Mouse (Mus musculus) c-Kit-negative CD71-positive TER-119-positive erythroid progenitor cells, embryonic 14.5 days (primary cell): ENCODE data around the gene Tpd52l1.
A peak's percentile ranks its signal among the peaks of the same experiment; 100 is the strongest.
"Not testable (repeated sequence)": the region's sequence is repeated elsewhere in the genome, so short reads cannot be mapped to it uniquely, and the experiment has no call there.

ENCODE experiments used
- DNase-seq: peaks from one replicate; pipeline ENCODE4 v3.0.0-alpha.2; 2013; ENCODE audit warnings: low read depth, low spot score

Tpd52l1 gene

DNA sequence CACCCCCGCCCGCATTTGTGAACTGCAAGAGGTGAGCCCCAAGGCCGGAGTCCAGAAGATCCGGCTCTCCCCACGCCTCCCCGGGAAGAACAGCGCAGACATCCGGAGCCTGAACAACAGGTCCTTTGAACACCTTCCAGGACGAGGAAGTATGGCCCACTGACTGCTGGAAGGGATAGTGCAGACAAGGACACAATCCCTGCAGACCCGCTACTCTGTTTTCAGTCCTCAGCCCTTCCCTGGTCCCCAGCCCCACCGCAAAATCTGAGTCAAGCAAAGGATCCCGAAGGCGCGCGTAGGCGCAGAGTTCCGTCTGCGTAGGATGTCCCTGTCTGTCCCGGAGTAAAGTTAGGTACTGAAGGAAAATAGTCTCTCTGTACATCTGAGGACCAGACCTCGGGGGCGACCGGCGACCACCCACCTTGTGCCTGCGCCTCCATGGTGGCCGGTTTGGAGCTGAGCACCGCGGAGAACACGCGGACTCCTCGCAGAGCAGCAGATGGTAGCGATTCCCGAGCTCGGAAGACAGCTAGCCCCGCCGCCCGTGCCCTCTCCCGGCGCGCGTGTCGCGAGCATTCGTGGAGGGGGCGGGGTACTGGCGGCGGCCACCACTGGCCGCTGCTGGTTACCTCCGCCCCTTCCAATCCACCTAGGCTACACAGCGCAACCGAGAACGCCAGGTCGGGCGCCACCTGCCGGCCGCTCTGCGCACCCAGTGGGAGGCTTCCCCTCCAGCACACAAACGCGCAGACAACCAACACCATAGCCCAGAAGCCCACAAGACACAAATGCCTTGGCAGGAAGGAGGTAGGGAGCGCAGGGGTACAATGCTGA lies at the start of gene Tpd52l1:
Gene Tpd52l1, minus strand, starts transcription at position 668 of the 834 bp plus-strand sequence.
- DNase-seq, result no peak

- no peak for DNase-seq
Measured at GRCm38 (mm10) chr10:31494296-31494695, 48.5 kb upstream of the Tpd52l1 start.

GRCm38 (mm10) chr10:31467043-31467898 lies 21.5 kb upstream of the Tpd52l1 start:
- DNase-seq, result no peak

GRCm38 (mm10) chr10:31465840-31466541 lies 20.2 kb upstream of the Tpd52l1 start:
- no peak for DNase-seq

DNA sequence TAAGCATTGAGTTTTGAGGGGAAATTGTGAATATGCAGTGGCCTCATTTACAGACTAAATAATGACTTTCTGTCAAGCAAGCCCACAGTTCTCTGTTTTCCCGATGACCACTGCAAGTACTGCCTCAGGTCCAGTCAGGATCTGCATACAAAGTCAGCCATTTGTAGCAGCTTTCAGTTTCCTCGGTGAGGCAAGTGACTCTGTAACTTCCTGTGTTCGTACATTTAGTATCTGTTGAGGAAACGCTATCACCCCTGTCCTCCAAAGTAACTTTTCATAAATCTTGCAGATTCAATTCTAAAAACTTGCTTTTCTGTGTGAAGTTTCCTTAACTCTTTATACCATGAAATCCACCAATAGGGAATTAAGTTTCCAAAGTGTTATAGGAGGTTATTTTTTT lies 19.7 kb upstream of the Tpd52l1 start:
- no peak for DNase-seq

GRCm38 (mm10) chr10:31463044-31463443 lies 17.3 kb upstream of the Tpd52l1 start:
- no peak for DNase-seq

- DNase-seq, result no peak
Measured at GRCm38 (mm10) chr10:31456806-31457205, 11.0 kb upstream of the Tpd52l1 start.

DNA sequence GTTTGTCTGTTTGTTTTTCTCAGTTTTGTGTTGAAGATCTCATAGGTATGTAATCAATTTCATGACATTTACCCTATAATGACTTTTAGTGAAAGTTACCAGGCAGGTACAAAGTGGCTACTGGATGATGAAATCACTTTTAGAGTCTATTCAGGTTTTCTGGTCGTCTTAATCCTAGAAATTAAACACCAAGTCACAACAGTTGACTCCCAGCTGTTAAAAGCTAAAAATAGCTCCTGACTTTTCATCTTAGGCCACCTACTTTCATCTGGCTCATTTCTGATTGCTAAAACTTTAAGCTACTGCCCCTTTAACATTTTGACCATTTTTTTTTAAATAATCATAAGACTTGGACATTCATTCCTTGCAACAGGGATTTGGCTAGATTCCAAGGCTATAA lies 1.3 kb upstream of the Tpd52l1 start:
- DNase-seq, result no peak

- no peak for DNase-seq
Measured at GRCm38 (mm10) chr10:31444206-31444605, 1.6 kb downstream of the Tpd52l1 start.

DNA sequence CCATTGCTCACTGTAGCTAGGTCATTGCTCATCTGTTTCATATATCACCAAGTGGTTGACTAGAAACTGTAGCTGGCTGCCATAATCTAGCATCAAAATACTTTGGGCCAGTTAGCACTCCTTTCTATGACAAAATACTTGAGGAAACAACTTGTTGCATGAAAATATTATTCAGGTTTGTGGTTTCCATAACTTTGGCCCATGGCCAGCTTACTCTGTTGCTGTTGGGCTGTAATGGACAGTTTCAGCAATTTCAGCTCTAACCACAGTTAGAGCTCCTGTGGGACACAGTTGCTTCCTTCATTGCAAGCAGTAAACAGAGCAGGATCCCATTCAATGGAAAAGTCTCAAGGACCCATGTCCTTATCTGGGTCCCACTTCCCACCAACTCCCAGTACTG lies 4.3 kb downstream of the Tpd52l1 start:
- no peak for DNase-seq

DNA sequence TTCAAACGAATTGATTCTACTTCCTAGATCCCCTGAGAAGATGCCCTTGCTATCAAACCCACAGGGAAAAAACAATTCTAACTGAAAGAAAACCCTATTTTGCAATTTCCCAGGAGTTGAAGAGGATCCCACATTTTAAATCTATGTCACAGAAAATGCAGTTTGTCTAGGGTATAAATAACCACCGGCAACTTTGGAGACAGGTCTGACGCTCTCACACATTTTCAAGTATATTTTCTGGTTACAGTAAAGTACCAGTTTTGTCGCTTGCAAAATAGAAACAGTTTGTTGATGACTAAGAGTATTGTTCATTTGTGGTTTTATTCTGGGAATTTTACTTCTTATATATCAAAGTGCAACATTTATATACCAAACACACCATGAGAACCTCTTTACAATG lies 9.7 kb downstream of the Tpd52l1 start:
- DNase-seq, result no peak

- DNase-seq, result no peak
Measured at GRCm38 (mm10) chr10:31417956-31418355, 27.8 kb downstream of the Tpd52l1 start.

DNA sequence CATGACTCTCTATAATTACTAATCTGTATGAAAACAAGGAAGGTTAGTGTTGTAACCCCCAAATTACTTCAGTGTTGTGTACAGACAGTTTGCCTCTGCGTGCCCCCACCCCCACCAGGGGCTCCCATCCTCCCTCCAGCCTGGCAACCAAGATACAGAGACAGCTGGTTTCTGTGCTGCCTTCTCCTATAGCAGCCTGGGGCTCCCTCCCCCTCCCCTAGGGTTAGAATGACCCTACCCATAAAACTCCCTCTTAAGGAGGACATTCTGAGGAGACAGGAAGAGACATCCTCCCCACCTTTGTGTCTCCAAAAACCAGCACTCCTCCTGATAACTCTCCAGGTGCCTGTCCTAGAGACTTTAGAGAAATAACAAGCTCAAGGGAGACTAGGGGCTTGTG lies 52.8 kb downstream of the Tpd52l1 start:
- DNase-seq, result no peak

DNA sequence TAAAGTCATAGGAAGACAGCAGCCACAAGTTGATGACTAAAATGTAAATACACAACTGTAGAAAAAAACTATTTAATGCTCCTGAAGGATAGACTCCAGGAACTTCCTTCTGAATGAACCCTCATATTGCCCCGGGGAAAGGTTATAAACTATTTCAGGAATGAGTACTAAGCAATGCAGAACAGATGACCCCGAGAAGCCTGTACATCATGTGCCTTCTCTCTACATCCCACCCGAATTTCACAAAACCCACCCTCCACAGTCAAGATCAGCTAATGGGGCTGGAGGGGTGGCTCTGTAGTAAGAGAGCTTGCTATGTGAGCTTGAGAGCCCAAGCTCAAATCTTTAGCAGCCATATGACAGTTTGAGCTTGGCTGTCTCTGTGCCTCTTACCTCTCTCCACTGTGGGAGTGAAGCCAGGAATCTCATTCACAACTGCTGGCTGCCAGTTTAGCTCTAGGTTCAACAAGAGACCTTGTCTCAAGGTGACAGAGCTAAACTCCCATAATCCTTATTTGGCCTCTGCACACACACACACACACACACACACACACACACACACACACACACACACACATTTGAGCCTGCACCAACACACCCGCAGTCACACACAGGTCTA lies 54.9 kb downstream of the Tpd52l1 start:
- DNase-seq, result no peak

- peak; percentile 0 for DNase-seq
Measured at GRCm38 (mm10) chr10:31388566-31388965, 57.2 kb downstream of the Tpd52l1 start.

DNA sequence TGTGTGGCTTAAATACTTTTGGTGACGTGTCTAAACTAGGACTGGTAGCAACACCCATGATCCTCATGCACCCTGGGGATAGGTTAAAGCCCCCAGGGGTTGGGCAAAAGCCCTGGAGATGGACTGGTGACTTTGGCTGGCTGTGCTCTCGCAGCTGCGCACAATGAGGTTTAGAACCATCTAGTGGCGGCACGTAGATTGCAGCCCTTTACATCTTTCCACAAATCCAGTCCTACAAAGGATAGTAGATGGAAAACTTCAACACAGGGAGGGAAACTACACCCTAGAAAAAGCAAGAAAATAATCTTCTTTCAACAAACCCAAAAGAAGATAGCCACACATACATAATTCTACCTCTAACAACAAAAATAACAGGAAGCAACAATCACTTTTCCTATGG lies 75.6 kb downstream of the Tpd52l1 start:
- DNase-seq, result not testable (repeated sequence)

DNA sequence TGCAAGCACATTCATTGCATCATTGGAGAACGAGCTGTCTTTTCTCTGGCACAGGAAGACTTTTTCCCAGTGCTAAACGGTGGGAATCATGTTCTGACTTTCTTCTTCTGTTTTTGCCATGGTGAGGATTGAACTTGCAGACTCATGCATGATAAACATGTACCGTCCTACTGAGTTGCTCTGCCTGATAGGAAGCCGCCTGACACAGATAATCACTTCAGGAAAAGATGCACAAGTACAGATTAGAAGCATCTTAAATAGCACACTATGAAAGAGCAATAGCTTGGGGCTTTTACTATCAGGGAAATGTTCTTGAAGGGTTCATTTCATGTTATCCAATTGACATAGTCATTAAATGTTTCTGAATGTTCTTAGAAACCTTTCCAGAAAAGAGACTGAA lies 86.0 kb downstream of the Tpd52l1 start:
- no peak for DNase-seq

- DNase-seq, result no peak
Measured at GRCm38 (mm10) chr10:31354886-31355461, 90.8 kb downstream of the Tpd52l1 start.

DNA sequence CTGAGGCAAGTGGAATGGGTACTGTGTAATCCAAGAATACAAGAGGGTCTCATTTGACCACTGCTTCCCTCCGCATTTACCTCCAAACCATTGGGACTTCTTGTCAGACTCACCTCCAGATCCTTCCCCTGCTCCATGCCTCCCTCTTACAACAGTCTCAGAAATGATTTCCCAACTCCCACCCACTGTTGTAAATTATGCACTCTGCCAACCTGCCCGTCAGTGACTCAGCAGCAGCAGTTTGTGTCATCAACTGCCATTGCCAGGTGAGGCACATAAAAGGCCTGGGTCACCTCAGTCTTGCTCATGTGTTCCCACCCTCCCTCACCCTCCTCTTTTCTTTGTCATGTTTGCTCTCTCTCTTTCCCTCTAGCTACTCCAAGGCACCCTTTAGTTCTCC lies 91.6 kb downstream of the Tpd52l1 start:
- DNase-seq, result no peak

- no peak for DNase-seq
Measured at GRCm38 (mm10) chr10:31352845-31353427, 92.8 kb downstream of the Tpd52l1 start.

DNA sequence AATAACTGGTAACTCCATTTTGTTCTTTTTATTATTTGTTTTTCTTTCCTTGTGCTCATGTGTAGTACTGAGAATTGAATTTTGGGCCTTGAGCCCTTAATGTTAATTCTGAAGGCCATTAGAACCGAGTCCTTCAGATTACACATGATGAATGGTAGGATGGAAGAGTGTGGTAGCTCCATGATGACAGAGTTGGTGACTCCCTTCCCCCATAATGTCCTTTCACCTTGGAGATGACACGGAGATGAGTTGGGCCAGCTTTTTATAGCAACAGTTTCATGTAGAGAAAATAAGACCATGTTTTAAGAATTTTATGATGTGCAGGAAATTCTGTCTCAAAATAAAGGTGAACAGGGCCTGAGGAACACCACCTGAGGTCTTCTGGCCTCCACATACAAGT lies 94.7 kb downstream of the Tpd52l1 start:
- no peak for DNase-seq
